Mouse (Mus musculus) kidney, adult 11 months (tissue): ENCODE results near the gene Bhmt2.

Source experiments
- DNase-seq: peaks from one replicate; pipeline ENCODE4 v3.0.0; 2022

The Bhmt2 gene

DNA sequence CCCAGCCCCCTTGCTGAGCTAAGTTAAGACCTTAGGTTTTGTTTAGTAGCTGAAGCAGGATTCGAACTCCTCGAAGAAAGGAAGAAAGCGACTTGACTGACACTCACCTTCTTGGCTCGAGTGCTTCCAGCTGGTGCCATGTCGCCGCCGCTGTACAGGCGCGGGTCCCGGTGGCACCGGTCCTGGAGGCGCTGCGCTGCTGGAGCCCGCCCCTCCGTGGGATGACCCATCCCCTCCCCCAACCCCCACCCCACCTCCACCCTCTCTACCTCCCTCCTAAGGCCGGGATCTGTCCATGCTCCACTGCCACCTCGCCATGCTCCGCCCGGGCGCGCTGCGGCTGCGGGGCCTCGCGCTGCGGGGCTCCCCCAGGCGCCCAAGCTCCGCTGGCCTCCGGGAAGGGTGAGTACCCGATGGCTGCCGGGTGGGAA, at the start of gene Bhmt2, which contains the start of gene Dmgdh:
TSS of gene Bhmt2 (minus strand) at position 172 of the 431 bp plus-strand sequence.
TSS of gene Dmgdh (plus strand) at position 303 of the 431 bp plus-strand sequence.
- peak; percentile 47 for DNase-seq

DNA sequence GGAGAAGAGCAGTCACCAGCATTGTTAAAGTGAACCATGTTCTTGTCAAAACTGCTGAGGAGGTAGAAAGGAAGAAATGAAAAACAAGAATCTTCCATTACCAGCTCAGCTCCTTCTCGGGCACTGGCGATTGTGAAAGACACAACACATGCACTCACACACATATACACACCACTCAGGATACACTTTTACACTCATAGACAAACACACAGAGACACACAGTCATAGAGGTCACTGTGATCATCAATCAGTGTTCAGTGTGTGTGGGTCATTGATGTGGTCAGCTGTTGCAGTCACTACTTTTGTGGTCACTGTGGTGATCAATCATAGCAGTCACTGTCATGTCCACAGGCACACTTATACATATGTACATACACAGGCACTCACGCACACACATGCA, 49.4 kb upstream of the Bhmt2 start:
- no peak for DNase-seq

DNA sequence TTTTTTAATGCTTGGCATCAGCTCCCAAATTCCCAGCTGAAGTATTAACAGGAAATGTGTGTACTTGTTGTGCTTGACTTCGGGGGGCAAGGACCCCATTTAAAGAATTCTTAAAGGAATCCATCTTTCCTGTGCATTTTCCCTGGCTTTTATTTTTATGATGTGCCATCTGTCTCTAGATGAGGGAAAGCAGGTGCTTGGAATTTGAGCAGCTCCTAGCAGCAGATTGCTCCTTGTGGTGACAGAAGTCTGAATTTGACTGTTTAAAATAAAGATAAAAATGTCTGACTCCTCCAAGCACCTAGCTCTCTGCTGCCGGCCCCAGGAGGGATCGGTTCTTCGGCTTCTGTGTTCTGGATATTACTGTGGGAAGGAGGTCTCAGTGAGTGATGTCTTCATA, 47.8 kb upstream of the Bhmt2 start:
- DNase-seq: no peak

GRCm38 (mm10) chr13:93718948-93719347, 44.8 kb upstream of the Bhmt2 start:
- no peak for DNase-seq

GRCm38 (mm10) chr13:93717113-93717512, 43.0 kb upstream of the Bhmt2 start:
- no peak for DNase-seq

GRCm38 (mm10) chr13:93713826-93714225, 39.7 kb upstream of the Bhmt2 start:
- no peak for DNase-seq

DNA sequence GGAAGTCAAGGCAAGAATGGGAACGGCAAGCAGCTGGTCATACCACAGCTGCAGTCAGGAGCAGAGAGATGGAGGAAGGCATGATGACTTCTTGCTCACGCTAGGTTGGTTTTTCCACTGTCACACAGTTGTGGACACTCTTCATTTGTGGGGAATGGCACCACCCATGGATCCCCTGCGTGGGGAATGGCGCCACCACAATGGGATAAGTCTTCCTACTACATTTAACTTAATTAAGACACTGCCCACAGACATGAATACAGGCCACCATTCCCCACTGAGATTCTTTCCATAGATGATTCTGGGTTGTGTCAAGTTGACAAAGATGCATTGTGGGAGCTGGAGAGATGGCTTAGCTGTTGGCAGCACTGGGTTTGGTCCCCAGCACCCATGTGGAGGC, 38.3 kb upstream of the Bhmt2 start:
- DNase-seq: no peak

DNA sequence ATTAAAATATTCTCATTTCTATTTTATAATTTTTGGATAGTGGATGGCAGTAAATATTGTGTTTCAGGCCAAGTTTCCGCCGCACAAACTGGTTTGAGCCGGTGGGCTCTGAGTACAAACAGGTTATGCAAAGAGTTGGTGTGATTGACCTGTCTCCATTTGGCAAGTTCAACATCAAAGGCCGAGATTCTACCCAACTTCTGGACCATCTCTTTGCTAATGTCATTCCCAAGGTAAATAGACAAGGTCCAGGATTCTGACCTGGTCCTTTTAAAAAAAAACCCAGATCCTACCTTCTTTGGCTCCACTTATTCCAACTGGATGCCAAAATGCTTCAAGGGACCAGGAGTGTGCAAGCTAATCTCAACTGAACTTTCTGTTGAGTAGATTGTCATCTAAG, 37.1 kb upstream of the Bhmt2 start:
- peak; percentile 55 for DNase-seq

DNA sequence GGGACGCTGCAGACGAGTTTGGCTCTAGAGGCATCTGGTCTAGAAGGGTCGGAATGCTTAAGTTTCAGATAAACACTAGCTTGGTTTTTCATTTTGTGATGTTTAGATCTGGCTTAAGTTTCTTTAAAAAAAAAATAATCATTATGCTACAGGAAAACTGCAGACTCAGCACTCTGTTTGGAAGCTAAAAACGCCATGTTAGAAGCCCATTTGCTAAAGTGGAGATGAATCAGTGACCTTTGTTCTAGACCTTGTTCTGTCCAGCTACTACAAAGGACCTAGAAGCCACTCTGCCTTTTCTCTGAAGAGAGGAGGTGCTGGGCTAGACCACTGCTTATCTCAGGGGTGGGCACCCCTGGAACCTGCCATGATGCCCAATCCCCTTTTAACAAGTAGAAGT, 36.2 kb upstream of the Bhmt2 start:
- DNase-seq: no peak

GRCm38 (mm10) chr13:93707271-93707670, 33.2 kb upstream of the Bhmt2 start:
- DNase-seq: no peak

- no peak for DNase-seq
These were observed 31.6 kb upstream of the Bhmt2 start for GRCm38 (mm10) chr13:93705697-93706096.

- peak; percentile 84 for DNase-seq
These were observed 24.8 kb upstream of the Bhmt2 start for GRCm38 (mm10) chr13:93698866-93699265.

- no peak for DNase-seq
These were observed 16.7 kb upstream of the Bhmt2 start for GRCm38 (mm10) chr13:93690821-93691220.

DNA sequence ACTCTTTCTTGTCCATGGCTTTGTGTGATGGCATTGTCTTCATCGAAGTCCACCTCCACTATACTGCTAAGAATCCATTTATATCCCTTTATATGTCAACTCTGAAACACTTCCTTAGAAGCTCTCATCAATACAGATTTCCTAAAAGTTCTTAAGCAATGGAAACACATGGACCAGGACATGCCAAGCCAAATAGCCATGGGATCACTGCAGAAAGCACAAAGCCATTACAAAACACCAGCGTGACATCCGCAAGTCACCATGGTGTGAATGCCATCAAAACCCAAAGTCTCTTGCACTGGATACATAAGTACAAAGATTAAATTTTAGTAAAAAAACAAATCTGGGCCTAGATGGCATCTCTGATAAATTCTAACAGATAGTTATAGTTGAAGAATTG, 15.5 kb upstream of the Bhmt2 start:
- DNase-seq: no peak

GRCm38 (mm10) chr13:93687321-93687720, 13.2 kb upstream of the Bhmt2 start:
- no peak for DNase-seq

GRCm38 (mm10) chr13:93685226-93685625, 11.1 kb upstream of the Bhmt2 start:
- DNase-seq: no peak

- no peak for DNase-seq
These were observed 9.2 kb upstream of the Bhmt2 start for GRCm38 (mm10) chr13:93683336-93683735.

- no peak for DNase-seq
These were observed 2.8 kb upstream of the Bhmt2 start for GRCm38 (mm10) chr13:93676864-93677263.

GRCm38 (mm10) chr13:93673296-93673695, 806 bp downstream of the Bhmt2 start:
- peak; percentile 30 for DNase-seq

- peak; percentile 78 for DNase-seq
These were observed 1.7 kb downstream of the Bhmt2 start for GRCm38 (mm10) chr13:93672371-93672770.

DNA sequence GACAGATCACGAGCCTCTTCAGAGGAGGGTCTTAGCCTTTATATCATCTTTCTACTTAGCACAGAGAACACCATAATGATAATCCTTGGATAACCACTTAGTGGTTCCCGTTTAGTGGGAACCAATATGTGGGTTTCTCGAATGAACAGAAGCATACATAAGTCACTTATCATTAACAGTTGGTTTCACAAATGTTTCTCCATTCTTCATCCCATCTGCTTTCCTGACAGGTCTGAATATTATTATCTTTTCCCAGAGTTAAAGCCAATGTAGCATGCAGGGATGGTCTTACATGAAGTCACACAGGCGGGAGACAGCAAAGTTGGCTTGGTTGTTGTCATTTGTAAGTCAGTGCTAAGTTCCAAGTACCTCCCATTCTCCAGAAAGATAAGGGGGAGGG, 6.5 kb downstream of the Bhmt2 start:
- no peak for DNase-seq

DNA sequence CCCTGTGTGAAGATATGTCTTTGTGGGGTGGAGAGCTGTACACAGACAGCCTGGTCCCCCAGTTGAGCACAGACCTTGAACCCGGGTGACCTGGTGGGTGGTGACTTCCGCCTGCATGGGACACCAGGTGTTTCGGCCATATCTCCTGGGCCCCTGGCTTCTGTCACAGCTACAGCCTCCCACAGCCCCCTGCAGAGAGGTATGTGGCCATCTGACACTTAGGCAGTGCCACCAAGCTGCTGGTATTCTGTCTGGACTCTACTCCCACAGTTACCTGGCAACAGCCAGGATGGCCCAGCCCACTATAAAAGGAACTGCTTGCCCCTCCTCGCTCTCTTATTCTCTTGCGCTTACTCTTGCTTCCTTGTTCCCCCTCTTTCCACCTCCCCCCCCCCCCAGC, 16.2 kb downstream of the Bhmt2 start:
- no peak for DNase-seq

DNA sequence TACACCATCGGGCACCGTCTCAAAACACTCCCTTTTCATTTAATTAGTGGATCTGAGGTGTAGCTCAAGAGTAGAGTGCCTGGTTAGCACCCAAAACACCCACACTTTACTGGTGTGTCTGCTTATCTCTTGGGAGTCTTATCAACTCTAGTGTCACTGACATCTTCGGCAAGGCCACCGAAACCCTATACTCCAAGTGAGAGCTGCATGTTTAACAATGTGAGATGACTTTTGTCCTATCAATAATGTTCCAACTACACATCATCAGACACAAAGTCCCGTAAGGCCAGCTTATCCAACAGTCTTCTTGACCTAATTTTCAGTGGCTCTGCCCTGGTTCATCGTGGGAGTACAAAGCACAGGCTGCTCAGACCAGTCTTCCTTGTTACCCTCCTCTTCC, 20.7 kb downstream of the Bhmt2 start:
- DNase-seq: no peak

- DNase-seq: peak; percentile 75
These were observed 25.5 kb downstream of the Bhmt2 start for GRCm38 (mm10) chr13:93648387-93649130.

GRCm38 (mm10) chr13:93639636-93640035, 34.5 kb downstream of the Bhmt2 start:
- peak; percentile 82 for DNase-seq
